Mouse (Mus musculus) lung, adult 2 months (tissue): ENCODE data around the gene Clic1. TPM values are rescaled to one million over a fixed set of nuclear protein-coding genes. Genes with fewer than 3 reads are reported as not detected.
A peak's percentile ranks its signal among the peaks of the same experiment; 100 is the strongest.

Experiments used
- DNase-seq: peaks from one replicate; pipeline ENCODE4 v3.0.0; 2022
- H3K4me1 ChIP-seq: fragments of 200-500 bp; 2 replicates; pipeline ENCODE4 v1.6.1; 2011; ENCODE audit warnings: low read length; ENCODE audit not compliant: control insufficient read depth, insufficient read depth
- H3K4me3 ChIP-seq: fragments of 200-500 bp; replicated peaks from 2 replicates; pipeline ENCODE3; 2011; ENCODE audit warnings: low read depth, mild to moderate bottlenecking, control low read depth, low read length; ENCODE audit errors: extremely low read depth
- CTCF ChIP-seq: fragments of 200-500 bp; IDR thresholded peaks from 2 replicates; pipeline ENCODE4 v1.5.1; 2011; ENCODE audit warnings: mild to moderate bottlenecking, low read length, control low read depth; ENCODE audit not compliant: insufficient read depth
- POLR2A ChIP-seq: fragments of 200-500 bp; IDR thresholded peaks from 2 replicates; pipeline ENCODE4 v1.6.1; 2011; ENCODE audit warnings: low read depth, mild to moderate bottlenecking, control low read depth, low read length, borderline replicate concordance; ENCODE audit errors: extremely low read depth
- WGBS: fragments of 180-500 bp; shearing (Covaris S2); methylation state at CpG from one replicate; pipeline ENCODE4 v1.1.7; 2018; 5-methylcytosine and 5-hydroxymethylcytosine counted together
- polyA plus RNA-seq: library from polyadenylated mRNA; depleted of rRNA; stranded (reverse); fragments of >200 nt; gene quantifications from 2 replicates; pipeline ENCODE4 v1.2.3, GENCODE M21; 2012

The Clic1 gene
- polyA plus RNA-seq, 1 experiment: 153 TPM

- TF ChIP-seq POLR2A (no peak), CTCF (no peak)
- no peak for DNase-seq
- 73% methylated on average over 9 of the region's 9 CpGs for WGBS
- H3K4me3 ChIP-seq: no peak overlapping the region
- no peaks in the 10 kb centered on the region for H3K4me1 ChIP-seq
These were observed 21.7 kb downstream of the Clic1 start for GRCm38 (mm10) chr17:35071454-35071853.

- no peak for DNase-seq
- WGBS: 54% methylated on average over 17 of the region's 17 CpGs
- Histone ChIP-seq H3K4me3 (no peak overlapping the region), H3K4me1 (no peaks in the 10 kb centered on the region; the same call in none of the 2 replicates)
- TF ChIP-seq POLR2A: no peak
- TF ChIP-seq CTCF: no peak
These were observed 24.3 kb downstream of the Clic1 start for GRCm38 (mm10) chr17:35074097-35074496.

GRCm38 (mm10) chr17:35076507-35077176 lies 26.9 kb downstream of the Clic1 start, which contains the start of gene Ly6g6e:
Gene Ly6g6e, plus strand, starts transcription at chr17:35076902.
- Histone ChIP-seq H3K4me3 (peak within 1 kb of the TSS; percentile 67), H3K4me1 (no peaks in the 10 kb centered on the region; the same call in none of the 2 replicates)
- no peak for DNase-seq
- TF ChIP-seq POLR2A (no peak), CTCF (no peak)
- 29% methylated on average over 10 of the region's 10 CpGs for WGBS

GRCm38 (mm10) chr17:35077285-35077684 lies 27.5 kb downstream of the Clic1 start:
- peak; percentile 46 for DNase-seq
- TF ChIP-seq CTCF (no peak), POLR2A (no peak)
- Histone ChIP-seq H3K4me3 (peak overlapping the region; percentile 67), H3K4me1 (no peaks in the 10 kb centered on the region; the same call in none of the 2 replicates)
- WGBS: 22% methylated on average over 2 of the region's 2 CpGs

- TF ChIP-seq CTCF (peak; percentile 74), POLR2A (peak; percentile 84; the same call in 1 of the 2 replicates)
- peak; percentile 76 for DNase-seq
These were observed 28.0 kb downstream of the Clic1 start, which contains the start of gene Ly6g6d for GRCm38 (mm10) chr17:35077786-35078233. Gene Ly6g6d, minus strand, starts transcription at chr17:35078065.

GRCm38 (mm10) chr17:35079778-35080177 lies 30.0 kb downstream of the Clic1 start:
- WGBS: 49% methylated on average over 9 of the region's 9 CpGs
- DNase-seq: no peak
- no peak overlapping the region for H3K4me3 ChIP-seq
- H3K4me1 ChIP-seq: no peaks in the 10 kb centered on the region; the same call in none of the 2 replicates
- TF ChIP-seq POLR2A (no peak), CTCF (no peak)

More at GRCm38 (mm10) chr17:35077786-35078233, 28.0 kb downstream of the Clic1 start, which contains the start of gene Ly6g6d:
- peak within 1 kb of the TSS; percentile 67 for H3K4me3 ChIP-seq
- H3K4me1 ChIP-seq: no peaks in the 10 kb centered on the region; the same call in none of the 2 replicates
- 7% methylated on average over 14 of the region's 14 CpGs for WGBS

GRCm38 (mm10) chr17:35080248-35080647 lies 30.5 kb downstream of the Clic1 start:
- 59% methylated on average over 6 of the region's 6 CpGs for WGBS
- Histone ChIP-seq H3K4me3 (no peak overlapping the region), H3K4me1 (no peaks in the 10 kb centered on the region; the same call in none of the 2 replicates)
- no peak for TF ChIP-seq POLR2A
- no peak for TF ChIP-seq CTCF
- no peak for DNase-seq

- Histone ChIP-seq H3K4me1 (no peaks in the 10 kb centered on the region; the same call in none of the 2 replicates), H3K4me3 (no peak overlapping the region)
- WGBS: 88% methylated on average over 4 of the region's 4 CpGs
- no peak for DNase-seq
- TF ChIP-seq CTCF: no peak
- TF ChIP-seq POLR2A: no peak
These were observed 30.9 kb downstream of the Clic1 start for GRCm38 (mm10) chr17:35080710-35081109.

GRCm38 (mm10) chr17:35082841-35083576 lies 33.2 kb downstream of the Clic1 start:
- TF ChIP-seq CTCF (no peak), POLR2A (no peak)
- no peak overlapping the region for H3K4me3 ChIP-seq
- DNase-seq: no peak
- WGBS: 90% methylated on average over 16 of the region's 16 CpGs
- no peaks in the 10 kb centered on the region; the same call in 1 of the 2 replicates for H3K4me1 ChIP-seq
